Mouse (Mus musculus): Measurements from ENCODE around the gene Tff3. TPM values are rescaled to one million over a fixed set of nuclear protein-coding genes. Genes with fewer than 3 reads are reported as not detected.
A peak's percentile ranks its signal among the peaks of the same experiment; 100 is the strongest.

Tff3 gene
- total RNA-seq, 2 experiments from 2014 or later: not detected

DNA sequence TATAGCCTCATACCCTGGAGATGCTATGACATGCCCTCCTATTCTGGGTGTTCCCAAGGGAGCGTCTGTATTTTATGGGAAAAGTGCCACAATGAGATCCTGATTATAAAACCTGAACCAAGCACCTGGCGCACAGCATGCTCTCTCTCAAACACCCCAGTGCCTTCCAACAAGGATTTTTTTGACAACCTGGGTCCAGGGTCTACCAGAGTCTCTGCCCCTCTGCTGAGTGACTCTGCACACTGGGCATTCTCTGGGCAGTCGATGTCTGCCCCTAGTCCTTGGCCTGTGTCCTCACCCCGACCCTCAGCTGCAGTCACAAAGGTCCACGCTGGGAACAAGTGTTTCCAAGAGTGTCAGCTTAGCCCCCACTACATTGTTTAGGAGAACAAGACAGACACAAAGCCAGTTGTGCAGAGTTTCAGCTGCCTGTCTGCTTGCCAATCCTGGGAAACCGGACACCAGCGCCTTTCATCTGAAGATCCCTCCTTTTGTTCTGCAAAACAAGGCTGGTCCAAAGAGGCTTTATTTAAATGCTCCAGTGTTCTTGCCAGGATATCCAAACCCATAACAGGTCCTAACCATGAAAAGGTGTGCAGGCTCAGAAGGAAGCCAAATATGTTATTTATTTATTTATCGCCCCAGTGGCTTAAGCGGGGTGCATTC is 16.1 kb downstream of the Tff3 start:
- peak in 1 of 2 experiments; percentile 33 for DNase-seq (ENCODE audit: low spot score in 2 of 2)
- TF ChIP-seq CTCF (conservative IDR thresholded peaks at IDR 0.05): no peak
- no peak overlapping the region for H3K4me3 ChIP-seq
- peak overlapping the region; percentile 40; the same call in 1 of the 2 replicates for H3K27ac ChIP-seq

DNA sequence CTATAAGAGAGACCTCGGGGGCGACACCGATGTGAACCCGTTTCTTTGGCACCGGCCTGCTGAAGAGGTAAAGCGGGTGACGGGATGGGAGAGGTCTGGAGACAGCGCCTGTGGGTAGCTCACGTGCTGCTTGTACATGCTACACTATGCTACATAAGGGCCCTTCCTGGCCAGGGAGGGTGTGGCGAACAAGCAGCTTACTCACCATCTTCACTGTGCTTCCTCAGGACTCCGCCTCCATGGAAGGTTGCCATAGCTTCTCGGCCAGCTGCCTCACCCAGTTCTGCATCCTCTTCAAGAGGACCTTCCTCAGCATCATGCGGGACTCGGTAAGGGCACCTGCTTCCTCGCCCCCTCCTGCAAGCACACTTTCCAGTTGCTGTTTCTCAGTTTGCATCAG is 21.1 kb downstream of the Tff3 start:
- DNase-seq (ENCODE audit: low spot score in 2 of 2): no peak
- TF ChIP-seq CTCF (conservative IDR thresholded peaks at IDR 0.05): no peak
- Histone ChIP-seq H3K27ac (no peak overlapping the region), H3K4me3 (no peak overlapping the region)

DNA sequence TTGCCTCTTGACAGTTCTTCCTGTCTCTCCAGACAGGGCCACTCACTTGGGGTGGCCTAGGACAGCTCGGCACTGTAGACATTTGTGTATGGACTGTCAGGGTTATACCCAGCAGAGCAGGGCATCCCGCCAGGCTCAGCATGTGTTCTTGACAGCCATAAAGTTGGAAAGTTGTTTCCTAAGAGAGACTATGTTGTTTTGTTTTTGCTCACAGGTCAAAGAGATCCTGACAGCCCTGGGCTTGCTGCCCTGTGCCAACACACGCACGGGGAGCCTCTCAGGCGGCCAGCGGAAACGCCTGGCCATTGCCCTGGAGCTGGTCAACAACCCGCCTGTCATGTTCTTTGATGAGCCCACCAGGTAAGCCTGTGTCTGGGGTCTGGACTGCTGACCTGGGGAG is 25.6 kb downstream of the Tff3 start:
- Histone ChIP-seq H3K4me3 (no peak overlapping the region), H3K27ac (no peak overlapping the region)
- no peak for DNase-seq (ENCODE audit: low spot score in 2 of 2)
- no peak for TF ChIP-seq CTCF (conservative IDR thresholded peaks at IDR 0.05)

DNA sequence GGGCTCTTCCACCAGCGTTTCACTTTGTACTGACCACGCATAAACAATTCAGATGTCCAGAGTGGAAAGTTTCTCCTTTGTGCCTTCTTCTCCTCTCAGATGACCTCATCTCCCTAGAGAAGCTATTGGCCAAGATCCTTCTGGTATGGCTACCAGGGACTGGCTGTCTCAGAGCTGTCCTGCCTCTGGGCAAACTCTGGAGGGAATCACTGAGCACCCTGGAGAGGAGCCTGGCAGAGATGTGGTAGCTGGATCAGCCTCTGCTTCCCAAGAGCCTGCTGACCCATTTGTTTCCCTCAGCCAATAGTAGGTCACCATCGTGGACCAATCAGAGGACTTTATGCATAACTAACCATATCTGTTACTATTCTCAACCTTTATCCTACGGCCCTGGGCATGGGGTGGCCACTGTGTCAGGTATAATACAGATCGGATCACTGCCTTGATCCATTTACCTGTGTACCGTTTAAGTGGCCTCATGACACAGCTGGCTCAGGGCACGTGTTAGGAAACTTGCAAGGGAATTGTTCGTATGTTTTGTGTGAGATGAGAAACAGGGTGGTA is 26.4 kb downstream of the Tff3 start:
- no peak overlapping the region for H3K4me3 ChIP-seq
- no peak for TF ChIP-seq CTCF (conservative IDR thresholded peaks at IDR 0.05)
- no peak for DNase-seq (ENCODE audit: low spot score in 2 of 2)
- no peak overlapping the region for H3K27ac ChIP-seq

DNA sequence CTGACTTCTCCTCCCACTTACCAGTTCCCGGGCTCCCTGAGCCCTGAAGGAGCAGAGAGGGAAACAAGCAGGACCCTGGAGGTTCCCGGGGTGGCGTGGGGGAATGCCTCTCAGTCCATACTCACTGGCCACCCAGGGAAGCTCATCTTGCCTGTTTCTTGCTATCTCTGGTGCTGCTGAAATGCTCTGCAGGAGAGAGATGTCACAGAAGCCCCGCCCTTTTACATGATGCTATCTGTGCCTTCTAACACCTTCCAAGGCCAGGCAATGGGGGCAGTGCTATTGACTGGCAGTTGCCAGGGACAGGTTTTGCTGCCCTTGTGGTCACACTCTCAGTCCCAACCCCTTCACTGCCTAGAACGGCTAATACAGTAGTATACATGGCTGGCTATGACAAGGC is 30.7 kb downstream of the Tff3 start:
- Histone ChIP-seq H3K27ac (0 out of 2 replicates have a peak overlapping the region, but pooled peaks have one; percentile 7), H3K4me3 (no peak overlapping the region)
- no peak for DNase-seq (ENCODE audit: low spot score in 2 of 2)
- TF ChIP-seq CTCF (conservative IDR thresholded peaks at IDR 0.05): no peak

DNA sequence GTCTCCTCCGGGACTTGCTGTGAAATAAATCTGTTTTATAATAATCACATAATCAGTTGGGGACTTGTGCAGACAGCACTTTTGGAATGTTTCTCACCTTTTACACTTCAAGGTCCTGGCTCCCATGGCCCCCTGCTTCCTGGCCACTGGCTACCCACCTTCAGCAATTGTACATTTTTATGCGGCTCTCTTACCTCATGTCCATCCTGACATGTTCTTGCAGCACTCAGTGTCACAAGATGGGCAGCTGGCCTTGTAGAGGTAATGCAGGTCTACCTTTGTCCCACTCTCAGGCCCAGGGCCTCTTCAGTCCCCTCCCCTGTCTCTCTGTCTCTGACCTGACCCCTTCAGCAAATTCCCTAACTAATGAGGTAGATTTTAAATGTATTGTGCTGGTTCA is 32.6 kb downstream of the Tff3 start:
- no peak for DNase-seq (ENCODE audit: low spot score in 2 of 2)
- Histone ChIP-seq H3K27ac (no peak overlapping the region), H3K4me3 (no peak overlapping the region)
- no peak for TF ChIP-seq CTCF (conservative IDR thresholded peaks at IDR 0.05)

DNA sequence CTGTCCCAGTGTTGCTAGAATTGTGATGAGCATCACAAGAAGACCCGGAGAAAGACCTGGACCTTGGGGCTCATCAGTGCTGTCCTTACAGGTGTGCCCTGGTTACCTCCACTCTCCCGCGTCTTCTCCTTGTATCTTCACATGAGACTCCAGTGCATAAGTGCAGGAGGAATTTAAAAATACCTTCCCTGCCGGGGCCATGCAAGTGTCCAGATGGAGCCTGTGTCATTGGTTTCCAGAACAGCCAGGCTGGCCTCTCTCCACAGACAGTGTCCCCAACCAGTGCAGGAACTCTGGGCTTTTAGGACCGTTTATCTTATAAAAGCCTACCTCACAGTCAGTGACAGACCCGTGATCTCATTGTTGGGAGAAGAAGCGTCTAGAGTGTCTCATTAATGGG is 33.9 kb downstream of the Tff3 start:
- no peak for DNase-seq (ENCODE audit: low spot score in 2 of 2)
- TF ChIP-seq CTCF (conservative IDR thresholded peaks at IDR 0.05): no peak
- H3K27ac ChIP-seq: no peak overlapping the region

DNA sequence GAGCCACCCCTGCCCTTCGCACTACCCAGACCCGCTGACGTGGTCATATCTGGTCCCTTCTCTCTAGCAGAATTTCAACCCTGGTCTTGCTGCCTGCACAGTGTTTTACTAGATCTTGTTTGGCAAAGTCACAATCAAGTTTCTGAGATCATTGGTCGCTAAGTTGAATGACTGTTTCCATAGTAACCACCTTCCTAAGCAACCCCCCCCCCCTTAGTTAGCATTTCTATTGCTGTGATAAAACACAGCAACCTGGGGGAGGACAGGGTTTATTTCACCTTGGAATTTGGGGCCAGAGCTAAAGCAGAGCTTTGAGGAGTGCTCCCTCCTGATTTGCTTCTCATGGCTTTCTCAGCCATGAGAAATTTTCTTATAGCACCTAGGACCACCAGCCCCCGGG is 34.7 kb downstream of the Tff3 start:
- Histone ChIP-seq H3K27ac (no peak overlapping the region), H3K4me3 (no peak overlapping the region)
- no peak for DNase-seq (ENCODE audit: low spot score in 2 of 2)
- no peak for TF ChIP-seq CTCF (conservative IDR thresholded peaks at IDR 0.05)

More for the DNA sequence above, 33.9 kb downstream of the Tff3 start:
- H3K4me3 ChIP-seq: no peak overlapping the region

DNA sequence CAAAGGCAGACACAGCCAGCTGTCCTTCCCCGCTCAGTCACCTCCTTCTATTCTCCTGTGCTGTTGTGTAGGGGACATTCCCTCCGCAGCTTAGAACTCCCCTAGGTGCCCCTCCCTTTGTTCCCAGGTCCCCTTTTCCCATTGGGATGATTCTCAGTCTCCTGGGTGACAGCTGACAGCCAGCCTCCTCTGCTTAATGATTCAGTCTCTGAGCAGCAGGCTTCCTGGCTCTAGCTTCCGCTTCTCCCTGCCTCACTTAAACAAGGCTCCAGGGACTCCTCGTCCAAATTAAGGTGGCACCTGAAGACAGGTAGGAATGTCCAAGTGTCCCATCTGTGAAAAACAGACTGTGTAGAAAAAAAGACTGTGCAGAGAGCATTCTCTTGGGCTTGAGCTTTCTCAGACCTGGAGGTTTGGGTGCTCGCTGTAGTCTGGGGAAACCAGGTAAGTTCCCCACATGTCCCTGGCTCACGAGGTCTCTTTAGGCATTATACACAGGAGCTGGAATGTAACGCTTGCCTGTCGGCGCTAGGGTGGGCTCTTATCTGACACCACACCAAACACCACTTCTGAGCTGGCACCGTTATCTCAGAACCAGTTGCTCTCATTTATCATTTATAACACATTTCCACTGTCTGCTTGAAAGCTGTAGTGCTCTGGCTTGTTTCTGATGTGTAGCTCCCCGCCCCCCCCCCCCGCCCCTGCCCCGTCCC is 38.3 kb downstream of the Tff3 start:
- no peak for TF ChIP-seq CTCF (conservative IDR thresholded peaks at IDR 0.05)
- peak in 1 of 2 experiments; percentile 53 for DNase-seq (ENCODE audit: low spot score in 2 of 2)
- Histone ChIP-seq H3K4me3 (no peak overlapping the region; the same call in 1 of the 2 replicates), H3K27ac (peak overlapping the region; percentile 78)

DNA sequence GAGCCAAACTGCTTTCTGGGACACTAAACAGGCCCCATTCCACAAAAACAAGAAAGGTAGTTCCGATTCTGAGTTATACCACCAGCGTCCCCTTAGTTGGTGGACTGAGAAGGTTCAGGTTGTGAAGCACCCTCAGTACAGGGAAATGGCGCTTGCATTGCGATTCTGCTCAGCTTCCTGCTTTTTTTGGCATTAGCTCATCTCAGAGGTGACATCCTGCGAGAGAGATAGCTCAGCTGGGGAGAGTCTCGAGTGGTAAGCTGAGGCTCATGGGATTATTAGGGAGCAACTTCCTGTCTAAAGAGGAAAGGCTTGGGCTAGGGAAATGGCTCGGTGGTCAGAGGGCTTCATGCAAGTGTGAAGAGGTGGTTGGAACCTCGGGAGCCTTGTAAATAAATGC is 39.6 kb downstream of the Tff3 start:
- no peak overlapping the region for H3K4me3 ChIP-seq
- DNase-seq (ENCODE audit: low spot score in 2 of 2): no peak
- TF ChIP-seq CTCF (conservative IDR thresholded peaks at IDR 0.05): no peak
- H3K27ac ChIP-seq: peak overlapping the region; percentile 78

DNA sequence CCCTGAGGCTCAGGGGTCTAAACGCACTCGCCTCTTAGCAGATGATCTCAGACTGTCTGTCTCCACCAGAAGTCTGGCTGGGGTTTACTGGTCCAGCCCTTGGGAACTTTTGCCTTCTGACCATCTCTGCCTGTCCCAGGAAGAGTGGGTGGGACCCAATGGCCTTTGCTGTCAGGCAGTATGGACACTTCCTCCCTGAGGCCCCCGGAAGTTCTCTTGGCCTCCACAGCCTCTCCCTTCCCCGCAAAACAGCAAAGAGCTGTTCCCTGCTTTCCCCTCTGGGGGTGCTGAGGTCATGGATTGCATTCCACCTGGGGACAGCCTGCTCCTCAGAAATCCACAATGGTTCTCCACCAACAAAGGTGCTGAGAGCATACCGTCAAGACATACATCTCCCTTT is 40.7 kb downstream of the Tff3 start:
- Histone ChIP-seq H3K27ac (peak overlapping the region; percentile 78; the same call in 1 of the 2 replicates), H3K4me3 (no peak overlapping the region)
- peak; percentile 49 for TF ChIP-seq CTCF (conservative IDR thresholded peaks at IDR 0.05)
- DNase-seq (ENCODE audit: low spot score in 2 of 2): no peak

DNA sequence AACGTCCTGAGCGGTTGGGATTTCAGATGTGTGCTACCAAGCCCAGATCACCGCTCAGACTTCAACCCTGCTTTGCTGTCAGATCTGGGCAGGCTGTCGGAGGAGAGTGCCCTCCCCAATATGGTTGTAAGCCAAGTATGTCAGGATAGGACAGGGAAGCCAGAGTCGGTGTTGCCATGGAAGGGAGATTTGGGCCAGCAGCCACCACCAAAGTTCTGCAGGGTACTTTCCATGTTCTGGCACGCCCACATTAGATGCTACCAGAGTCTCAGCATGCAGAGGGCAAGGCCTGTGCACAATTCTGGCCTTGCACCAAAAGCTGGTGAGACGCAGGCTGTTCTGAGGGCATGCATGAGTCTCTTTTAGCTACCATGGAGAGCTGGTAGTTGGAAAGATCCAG is 43.2 kb downstream of the Tff3 start:
- DNase-seq (ENCODE audit: low spot score in 2 of 2): peak; percentile 37 to 50
- TF ChIP-seq CTCF (conservative IDR thresholded peaks at IDR 0.05): no peak

DNA sequence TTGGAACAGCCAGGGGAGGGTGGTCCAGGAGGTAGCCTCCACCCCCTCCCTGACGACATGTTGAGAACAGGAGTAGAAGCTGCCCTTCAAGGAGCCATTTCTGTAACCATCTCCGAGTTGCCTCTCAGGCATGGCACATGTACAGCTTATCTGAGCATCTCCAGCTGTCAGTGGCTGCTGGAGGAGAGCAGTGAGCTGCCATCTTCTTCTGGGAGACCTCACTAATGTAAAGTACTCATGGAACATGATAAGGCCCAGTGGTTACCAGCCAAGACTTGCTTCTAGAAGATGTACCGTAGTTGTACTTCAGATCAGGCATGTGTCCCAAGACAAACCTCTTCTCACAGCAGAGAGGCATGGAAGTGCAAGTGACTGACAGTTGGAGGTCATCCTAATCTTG is 43.9 kb downstream of the Tff3 start:
- DNase-seq (ENCODE audit: low spot score in 2 of 2): no peak
- Histone ChIP-seq H3K4me3 (no peak overlapping the region), H3K27ac (peak overlapping the region; percentile 53; the same call in 1 of the 2 replicates)
- TF ChIP-seq CTCF (conservative IDR thresholded peaks at IDR 0.05): no peak

More for the DNA sequence above, 43.2 kb downstream of the Tff3 start:
- H3K4me3 ChIP-seq: no peak overlapping the region
- H3K27ac ChIP-seq: peak overlapping the region; percentile 36; the same call in 1 of the 2 replicates
